ENCODE assay signal across 15 mouse cellular contexts in the genomic region with DNA sequence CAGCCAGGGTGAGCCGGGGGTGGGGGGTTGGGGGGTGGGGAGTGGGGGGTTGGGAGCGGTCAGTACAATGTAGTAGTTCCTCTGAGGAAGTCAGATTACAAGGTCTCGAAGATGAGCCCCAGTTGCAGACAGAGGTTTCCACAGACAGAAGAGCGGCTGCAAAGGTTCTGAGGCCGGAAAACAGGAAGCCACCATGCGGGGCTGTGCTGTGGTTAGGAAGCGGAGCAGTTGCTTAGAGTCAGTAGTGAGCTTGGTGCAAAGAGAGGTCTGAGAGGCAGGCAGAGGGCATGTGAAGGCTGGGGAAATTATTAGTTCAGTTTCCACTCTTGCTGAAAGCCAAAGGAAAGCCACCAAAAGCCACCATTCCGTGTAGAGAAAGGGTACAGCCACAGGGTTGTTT.
A peak's percentile ranks its signal among the peaks of the same experiment; 100 is the strongest.
DNase-seq lines count a peak whose midpoint lies in the region; ATAC-seq and TF ChIP-seq lines count a peak whose summit lies in the region.
"Had no signal": no experiment of that assay in that cellular context is flagged by ENCODE, and none has a peak within 500 bp of the region (broad histone marks: within the 10 kb centered on the region; RNA-seq: fewer than 3 reads in every experiment).

No protein-coding gene starts in this region.

- TF ChIP-seq POLR2A in MEL (IDR thresholded peaks at IDR 0.05; ENCODE audit: control insufficient read depth in 1 of 2, insufficient read depth in 1 of 2, low read depth in 1 of 2, low read length in 2 of 2, poor library complexity in 1 of 2): no peak

- no peak overlapping the region for H3K4me3 ChIP-seq in forebrain, embryonic 10.5 days
- no peak overlapping the region for H3K4me3 ChIP-seq in forebrain, embryonic 14.5 days (ENCODE audit: low read depth, low read length)
- H3K4me3 ChIP-seq in MEL (ENCODE audit: control insufficient read depth in 1 of 2, insufficient read depth in 1 of 2, low read depth in 2 of 2, low read length in 2 of 2): no peak overlapping the region
- H3K4me3 ChIP-seq in liver, embryonic 13.5 days (replicated peaks): no peak overlapping the region
- no peak overlapping the region for H3K4me3 ChIP-seq in intestine, postnatal 0 days (ENCODE audit: low read depth, low read length)
- H3K4me3 ChIP-seq: limb, embryonic 15.5 days; neural tube, embryonic 15.5 days had no signal

- TF ChIP-seq CTCF in MEL (IDR thresholded peaks at IDR 0.05 in 2 of 3, conservative IDR thresholded peaks at IDR 0.05 in 1 of 3; ENCODE audit: control insufficient read depth in 1 of 3, insufficient read depth in 1 of 3, low read depth in 2 of 3, low read length in 3 of 3, poor library complexity in 1 of 3, severe bottlenecking in 1 of 3): no peak
- TF ChIP-seq CTCF in intestine, postnatal 0 days (IDR thresholded peaks at IDR 0.05; ENCODE audit: low read depth): no peak

- no peak overlapping the region for H3K4me2 ChIP-seq in forebrain, embryonic 14.5 days (ENCODE audit: low read length)
- no peak overlapping the region for H3K4me2 ChIP-seq in liver, embryonic 13.5 days
- no peak overlapping the region for H3K4me2 ChIP-seq in intestine, postnatal 0 days (replicated peaks; ENCODE audit: low read depth)
- H3K4me2 ChIP-seq: limb, embryonic 15.5 days; midbrain, embryonic 11.5 days; neural tube, embryonic 15.5 days had no signal

- peak overlapping the region; percentile 60; the same call in 1 of the 2 replicates for H3K27ac ChIP-seq in forebrain, embryonic 10.5 days
- H3K27ac ChIP-seq in forebrain, embryonic 14.5 days (ENCODE audit: low read depth, low read length): no peak overlapping the region
- H3K27ac ChIP-seq in MEL (ENCODE audit: control insufficient read depth, low read depth, low read length): no peak overlapping the region
- peak overlapping the region; percentile 20 for H3K27ac ChIP-seq in liver, embryonic 13.5 days
- no peak overlapping the region for H3K27ac ChIP-seq in intestine, postnatal 0 days (ENCODE audit: low read depth, low read length)
- H3K27ac ChIP-seq: kidney, postnatal 0 days; limb, embryonic 15.5 days; neural tube, embryonic 15.5 days had no signal

- H3K9me3 ChIP-seq in forebrain, embryonic 10.5 days: no peaks in the 10 kb centered on the region
- no peaks in the 10 kb centered on the region for H3K9me3 ChIP-seq in forebrain, embryonic 14.5 days (replicated peaks; ENCODE audit: control insufficient read depth, low read length)
- no peaks in the 10 kb centered on the region for H3K9me3 ChIP-seq in MEL (replicated peaks; ENCODE audit: insufficient read depth, low read length)
- no peaks in the 10 kb centered on the region for H3K9me3 ChIP-seq in liver, embryonic 13.5 days (replicated peaks)
- H3K9me3 ChIP-seq in intestine, postnatal 0 days (ENCODE audit: control insufficient read depth): no peaks in the 10 kb centered on the region
- H3K9me3 ChIP-seq: limb, embryonic 15.5 days; neural tube, embryonic 15.5 days had no signal

- no peaks in the 10 kb centered on the region for H3K79me2 ChIP-seq in MEL (ENCODE audit: control insufficient read depth, insufficient read depth, low read length, poor library complexity)

- H3K9ac ChIP-seq in forebrain, embryonic 14.5 days (ENCODE audit: low read length): no peak overlapping the region
- H3K9ac ChIP-seq in MEL (ENCODE audit: control insufficient read depth, low read depth, low read length, poor library complexity, severe bottlenecking): no peak overlapping the region
- H3K9ac ChIP-seq in liver, embryonic 13.5 days: no peak overlapping the region
- H3K9ac ChIP-seq in intestine, postnatal 0 days (ENCODE audit: low read depth, low read length): no peak overlapping the region
- H3K9ac ChIP-seq: limb, embryonic 15.5 days; neural tube, embryonic 15.5 days had no signal

- WGBS in forebrain, embryonic 10.5 days: 79% methylated on average over 8 of the region's 8 CpGs
- WGBS in forebrain, embryonic 14.5 days: 90% methylated on average over 8 of the region's 8 CpGs
- WGBS in liver, embryonic 13.5 days (ENCODE audit: insufficient replicate concordance): 15% methylated on average over 8 of the region's 8 CpGs
- 79% methylated on average over 8 of the region's 8 CpGs for WGBS in intestine, postnatal 0 days

- no peak for TF ChIP-seq RAD21 in MEL (IDR thresholded peaks at IDR 0.05; ENCODE audit: low read depth, low read length)

- no peak for TF ChIP-seq EP300 in MEL (IDR thresholded peaks at IDR 0.05; ENCODE audit: low read depth in 1 of 2, low read length in 2 of 2)

- H3K36me3 ChIP-seq in forebrain, embryonic 10.5 days (replicated peaks): no peaks in the 10 kb centered on the region
- H3K36me3 ChIP-seq in forebrain, embryonic 14.5 days (ENCODE audit: control insufficient read depth, insufficient read depth, low read length): no peaks in the 10 kb centered on the region
- 0 out of 4 replicates have a peak, but pooled peaks cover 0 to 6% of the 10 kb centered on the region in 2 experiments for H3K36me3 ChIP-seq in MEL (ENCODE audit: control insufficient read depth in 1 of 2, insufficient read depth in 2 of 2, low read length in 2 of 2)
- no peaks in the 10 kb centered on the region for H3K36me3 ChIP-seq in liver, embryonic 13.5 days
- H3K36me3 ChIP-seq in intestine, postnatal 0 days (ENCODE audit: control insufficient read depth, insufficient read depth): no peaks in the 10 kb centered on the region
- H3K36me3 ChIP-seq: limb, embryonic 15.5 days; neural tube, embryonic 15.5 days had no signal

- H3K27me3 ChIP-seq in forebrain, embryonic 10.5 days (ENCODE audit: poor library complexity, severe bottlenecking): no peaks in the 10 kb centered on the region
- H3K27me3 ChIP-seq in forebrain, embryonic 14.5 days (replicated peaks; ENCODE audit: control insufficient read depth, insufficient read depth, low read length): no peaks in the 10 kb centered on the region
- no peaks in the 10 kb centered on the region; a peak in 1 of 4 replicates for H3K27me3 ChIP-seq in MEL (ENCODE audit: control insufficient read depth in 1 of 2, insufficient read depth in 2 of 2, low read length in 2 of 2)
- no peaks in the 10 kb centered on the region for H3K27me3 ChIP-seq in liver, embryonic 13.5 days
- no peaks in the 10 kb centered on the region for H3K27me3 ChIP-seq in intestine, postnatal 0 days (replicated peaks; ENCODE audit: control insufficient read depth, insufficient read depth, low read length)
- H3K27me3 ChIP-seq: limb, embryonic 15.5 days; neural tube, embryonic 15.5 days had no signal

- peaks cover 40% of the 10 kb centered on the region for H3K4me1 ChIP-seq in forebrain, embryonic 10.5 days
- no peaks in the 10 kb centered on the region for H3K4me1 ChIP-seq in forebrain, embryonic 14.5 days (ENCODE audit: control insufficient read depth, insufficient read depth, low read length)
- H3K4me1 ChIP-seq in MEL (ENCODE audit: control insufficient read depth in 1 of 2, insufficient read depth in 2 of 2, low read length in 2 of 2): peaks cover 0 to 14% of the 10 kb centered on the region in 2 experiments; a peak in 1 of 4 replicates
- H3K4me1 ChIP-seq in liver, embryonic 13.5 days (replicated peaks): peaks cover 11% of the 10 kb centered on the region
- H3K4me1 ChIP-seq in intestine, postnatal 0 days (replicated peaks; ENCODE audit: control insufficient read depth, insufficient read depth, low read length): no peaks in the 10 kb centered on the region

- DNase-seq in forebrain, embryonic 10.5 days (ENCODE audit: extremely low spot score, low spot score): no peak
- no peak for DNase-seq in forebrain, embryonic 14.5 days (ENCODE audit: low spot score)
- peak; percentile 57 for DNase-seq in MEL (ENCODE audit: low read depth, low spot score)
- no peak for DNase-seq in liver, embryonic 13.5 days
- peak; percentile 29 to 55 for DNase-seq in thymus, adult 18-20 months
- no peak for DNase-seq in cerebellum, adult 9-11 months
- DNase-seq in cerebellum, adult 8-10 months: no peak
- DNase-seq: adrenal gland, postnatal 14 days; cerebellum, adult 11 months; gastrocnemius, postnatal 25 days had no signal

- ATAC-seq in forebrain, embryonic 14.5 days: no peak
- no peak for ATAC-seq in liver, embryonic 13.5 days (ENCODE audit: low read depth)
- ATAC-seq in intestine, postnatal 0 days: no peak

TF ChIP-seq in MEL, 35 proteins besides CTCF, POLR2A, EP300 and RAD21:
- no peak for TF ChIP-seq JUND (IDR thresholded peaks at IDR 0.05; ENCODE audit: low read depth, low read length)
- no peak for TF ChIP-seq SIN3A (IDR thresholded peaks at IDR 0.05; ENCODE audit: low read length)
- no peak for TF ChIP-seq ZMIZ1 (IDR thresholded peaks at IDR 0.05; ENCODE audit: low read depth, low read length)
- no peak for TF ChIP-seq MAZ (IDR thresholded peaks at IDR 0.05; ENCODE audit: low read depth, low read length)
- TF ChIP-seq HCFC1 (IDR thresholded peaks at IDR 0.05; ENCODE audit: low read depth, low read length): no peak
- no peak for TF ChIP-seq ZKSCAN1 (IDR thresholded peaks at IDR 0.05; ENCODE audit: low read depth, low read length)
- no peak for TF ChIP-seq MEF2A (IDR thresholded peaks at IDR 0.05; ENCODE audit: extremely low read depth, insufficient replicate concordance, low read depth, low read length, poor library complexity, severe bottlenecking)

Comparison
In these comparisons a context has a peak if more than half of its experiments do, and no peak if none do; other contexts are left out.
1. H3K27ac ChIP-seq: peak in forebrain, embryonic 10.5 days (single experiment) and liver, embryonic 13.5 days (single experiment); none in forebrain, embryonic 14.5 days (single experiment), MEL (single experiment) and intestine, postnatal 0 days (single experiment).
2. DNase-seq: peak in MEL (single experiment) and thymus, adult 18-20 months (2 of 2); none in forebrain, embryonic 10.5 days (single experiment), forebrain, embryonic 14.5 days (single experiment), liver, embryonic 13.5 days (single experiment), cerebellum, adult 9-11 months (single experiment) and cerebellum, adult 8-10 months (single experiment).